Mouse (Mus musculus) forebrain, embryonic 12.5 days (tissue): Measurements from ENCODE around the gene Sorbs1. TPM values are rescaled to one million over a fixed set of nuclear protein-coding genes. Genes with fewer than 3 reads are reported as not detected.

Source experiments
- ATAC-seq: fragments of 200-750 bp; cut with Nextera tagmentation; 2 replicates; pipeline ENCODE4 v1.8.0; 2017; ENCODE audit warnings: moderate TSS enrichment; ENCODE audit not compliant: low FRiP score
- H3K27ac ChIP-seq: fragments of 300-500 bp; sonication (generic); 2 replicates; pipeline ENCODE4 v1.5.1; 2016; ENCODE audit warnings: mild to moderate bottlenecking
- H3K27me3 ChIP-seq: fragments of 300-500 bp; sonication (generic); 2 replicates; pipeline ENCODE4 v1.6.1; 2016; ENCODE audit warnings: mild to moderate bottlenecking
- H3K36me3 ChIP-seq: fragments of 300-500 bp; sonication (generic); replicated peaks from 2 replicates; pipeline ENCODE4 v1.6.1; 2016; ENCODE audit warnings: mild to moderate bottlenecking
- H3K4me1 ChIP-seq: fragments of 300-500 bp; sonication (generic); 2 replicates; pipeline ENCODE4 v1.6.1; 2016
- H3K4me2 ChIP-seq: fragments of 300-500 bp; sonication (generic); 2 replicates; pipeline ENCODE4 v1.6.1; 2016; ENCODE audit warnings: mild to moderate bottlenecking, moderate library complexity
- H3K4me3 ChIP-seq: fragments of 300-500 bp; sonication (generic); replicated peaks from 2 replicates; pipeline ENCODE4 v1.5.1; 2016; ENCODE audit warnings: mild to moderate bottlenecking
- H3K9ac ChIP-seq: fragments of 300-500 bp; sonication (generic); 2 replicates; pipeline ENCODE4 v1.6.1; 2016; ENCODE audit warnings: mild to moderate bottlenecking
- H3K9me3 ChIP-seq: fragments of 300-500 bp; sonication (generic); 2 replicates; pipeline ENCODE4 v1.6.1; 2016
- WGBS: fragments of 180-500 bp; shearing (Covaris S2); methylation state at CpG from one replicate; pipeline ENCODE4 v1.1.7; 2016; 5-methylcytosine and 5-hydroxymethylcytosine counted together
- polyA plus RNA-seq: library from polyadenylated mRNA; unstranded; fragments of >200 nt; fragmentation: Nextera tagmentation; extraction: Ambion mirVana; gene quantifications from 2 replicates; pipeline ENCODE4 v1.2.1, GENCODE M21; 2016

Gene Sorbs1
- polyA plus RNA-seq, 1 experiment from 2014 or later = 69.3 TPM

GRCm38 (mm10) chr19:40394555-40395320, 118.8 kb downstream of the Sorbs1 start:
- Histone ChIP-seq H3K27ac (no peak overlapping the region; the same call in 1 of the 2 replicates), H3K9me3 (no peaks in the 10 kb centered on the region), H3K27me3 (no peaks in the 10 kb centered on the region), H3K4me2 (no peak overlapping the region), H3K4me3 (no peak overlapping the region), H3K4me1 (0 out of 2 replicates have a peak, but pooled peaks cover 6% of the 10 kb centered on the region), H3K9ac (no peak overlapping the region), H3K36me3 (no peaks in the 10 kb centered on the region)
- no peak for ATAC-seq
- WGBS = 76% methylated on average over 10 of the region's 10 CpGs

GRCm38 (mm10) chr19:40392795-40393392, 120.7 kb downstream of the Sorbs1 start:
- Histone ChIP-seq H3K4me3 (no peak overlapping the region), H3K4me1 (0 out of 2 replicates have a peak, but pooled peaks cover 6% of the 10 kb centered on the region), H3K27ac (no peak overlapping the region), H3K9me3 (no peaks in the 10 kb centered on the region), H3K4me2 (no peak overlapping the region), H3K9ac (no peak overlapping the region), H3K36me3 (no peaks in the 10 kb centered on the region), H3K27me3 (no peaks in the 10 kb centered on the region)
- ATAC-seq = no peak
- WGBS = 90% methylated on average over 5 of the region's 5 CpGs

GRCm38 (mm10) chr19:40391469-40391868, 122.1 kb downstream of the Sorbs1 start:
- Histone ChIP-seq H3K27ac (no peak overlapping the region), H3K27me3 (no peaks in the 10 kb centered on the region), H3K4me1 (0 out of 2 replicates have a peak, but pooled peaks cover 6% of the 10 kb centered on the region), H3K4me2 (no peak overlapping the region), H3K4me3 (no peak overlapping the region), H3K9me3 (no peaks in the 10 kb centered on the region), H3K9ac (no peak overlapping the region), H3K36me3 (no peaks in the 10 kb centered on the region)
- WGBS = 27% methylated on average over 6 of the region's 6 CpGs
- ATAC-seq = peak; percentile 88

GRCm38 (mm10) chr19:40386916-40387315, 126.7 kb downstream of the Sorbs1 start:
- H3K27ac ChIP-seq = no peak overlapping the region
- ATAC-seq = no peak
- H3K27me3 ChIP-seq = no peaks in the 10 kb centered on the region
- H3K4me3 ChIP-seq = no peak overlapping the region
- H3K9me3 ChIP-seq = no peaks in the 10 kb centered on the region
- no peak overlapping the region for H3K4me2 ChIP-seq
- no peaks in the 10 kb centered on the region for H3K4me1 ChIP-seq
- no peak overlapping the region for H3K9ac ChIP-seq
- H3K36me3 ChIP-seq = no peaks in the 10 kb centered on the region
- 82% methylated on average over 3 of the region's 3 CpGs for WGBS

GRCm38 (mm10) chr19:40385334-40385733, 128.2 kb downstream of the Sorbs1 start:
- WGBS = 96% methylated on average over 3 of the region's 3 CpGs
- H3K9ac ChIP-seq = no peak overlapping the region
- H3K4me2 ChIP-seq = no peak overlapping the region
- no peak for ATAC-seq
- no peaks in the 10 kb centered on the region for H3K9me3 ChIP-seq
- no peaks in the 10 kb centered on the region for H3K27me3 ChIP-seq
- H3K4me1 ChIP-seq = no peaks in the 10 kb centered on the region
- no peak overlapping the region for H3K27ac ChIP-seq
- no peak overlapping the region for H3K4me3 ChIP-seq
- H3K36me3 ChIP-seq = no peaks in the 10 kb centered on the region

GRCm38 (mm10) chr19:40383931-40384330, 129.6 kb downstream of the Sorbs1 start:
- no peaks in the 10 kb centered on the region for H3K36me3 ChIP-seq
- no peaks in the 10 kb centered on the region for H3K4me1 ChIP-seq
- H3K9me3 ChIP-seq = no peaks in the 10 kb centered on the region
- H3K9ac ChIP-seq = no peak overlapping the region
- H3K27ac ChIP-seq = no peak overlapping the region
- no peak overlapping the region for H3K4me2 ChIP-seq
- no peak for ATAC-seq
- H3K4me3 ChIP-seq = no peak overlapping the region
- 41% methylated on average over 5 of the region's 5 CpGs for WGBS
- H3K27me3 ChIP-seq = no peaks in the 10 kb centered on the region

GRCm38 (mm10) chr19:40380656-40381055, 132.9 kb downstream of the Sorbs1 start:
- Histone ChIP-seq H3K4me3 (no peak overlapping the region), H3K9ac (no peak overlapping the region), H3K27me3 (no peaks in the 10 kb centered on the region), H3K4me2 (no peak overlapping the region), H3K36me3 (0 out of 2 replicates have a peak, but pooled peaks cover 5% of the 10 kb centered on the region), H3K9me3 (no peaks in the 10 kb centered on the region), H3K27ac (no peak overlapping the region), H3K4me1 (no peaks in the 10 kb centered on the region)
- WGBS = 85% methylated on average over 3 of the region's 3 CpGs
- no peak for ATAC-seq

- 77% methylated on average over 6 of the region's 6 CpGs for WGBS
- H3K27me3 ChIP-seq = no peaks in the 10 kb centered on the region
These were observed 133.6 kb downstream of the Sorbs1 start for GRCm38 (mm10) chr19:40380005-40380404.

GRCm38 (mm10) chr19:40379081-40379480, 134.5 kb downstream of the Sorbs1 start:
- no peaks in the 10 kb centered on the region for H3K9me3 ChIP-seq

More at GRCm38 (mm10) chr19:40380005-40380404, 133.6 kb downstream of the Sorbs1 start:
- 0 out of 2 replicates have a peak, but pooled peaks cover 5% of the 10 kb centered on the region for H3K36me3 ChIP-seq
- no peak overlapping the region for H3K4me3 ChIP-seq
- no peak overlapping the region for H3K27ac ChIP-seq
- ATAC-seq = no peak
- no peaks in the 10 kb centered on the region for H3K4me1 ChIP-seq
- no peak overlapping the region for H3K9ac ChIP-seq
- H3K9me3 ChIP-seq = no peaks in the 10 kb centered on the region
- no peak overlapping the region for H3K4me2 ChIP-seq

GRCm38 (mm10) chr19:40377632-40378031, 135.9 kb downstream of the Sorbs1 start:
- Histone ChIP-seq H3K9me3 (no peaks in the 10 kb centered on the region), H3K27me3 (no peaks in the 10 kb centered on the region)
- no peak for ATAC-seq

More at GRCm38 (mm10) chr19:40379081-40379480, 134.5 kb downstream of the Sorbs1 start:
- 91% methylated on average over 4 of the region's 4 CpGs for WGBS
- H3K4me3 ChIP-seq = no peak overlapping the region
- H3K4me2 ChIP-seq = no peak overlapping the region
- no peak for ATAC-seq
- no peak overlapping the region for H3K27ac ChIP-seq
- no peaks in the 10 kb centered on the region for H3K4me1 ChIP-seq
- 0 out of 2 replicates have a peak, but pooled peaks cover 5% of the 10 kb centered on the region for H3K36me3 ChIP-seq
- H3K27me3 ChIP-seq = no peaks in the 10 kb centered on the region
- no peak overlapping the region for H3K9ac ChIP-seq

GRCm38 (mm10) chr19:40376566-40377281, 136.9 kb downstream of the Sorbs1 start:
- Histone ChIP-seq H3K4me1 (peaks cover 7% of the 10 kb centered on the region), H3K27ac (no peak overlapping the region), H3K4me3 (no peak overlapping the region), H3K9ac (no peak overlapping the region), H3K27me3 (no peaks in the 10 kb centered on the region), H3K9me3 (no peaks in the 10 kb centered on the region), H3K36me3 (0 out of 2 replicates have a peak, but pooled peaks cover 5% of the 10 kb centered on the region), H3K4me2 (no peak overlapping the region)
- WGBS = 79% methylated on average over 21 of the region's 21 CpGs
- ATAC-seq = no peak

More at GRCm38 (mm10) chr19:40377632-40378031, 135.9 kb downstream of the Sorbs1 start:
- Histone ChIP-seq H3K27ac (no peak overlapping the region), H3K9ac (no peak overlapping the region), H3K36me3 (0 out of 2 replicates have a peak, but pooled peaks cover 5% of the 10 kb centered on the region), H3K4me2 (no peak overlapping the region), H3K4me1 (no peaks in the 10 kb centered on the region), H3K4me3 (no peak overlapping the region)
- WGBS = 84% methylated on average over 14 of the region's 14 CpGs

GRCm38 (mm10) chr19:40374720-40375119, 138.9 kb downstream of the Sorbs1 start:
- no peaks in the 10 kb centered on the region for H3K27me3 ChIP-seq
- peaks cover 7% of the 10 kb centered on the region for H3K4me1 ChIP-seq
- no peak overlapping the region for H3K4me3 ChIP-seq
- no peaks in the 10 kb centered on the region for H3K9me3 ChIP-seq
- WGBS = 91% methylated on average over 2 of the region's 2 CpGs
- H3K4me2 ChIP-seq = no peak overlapping the region
- 0 out of 2 replicates have a peak, but pooled peaks cover 5% of the 10 kb centered on the region for H3K36me3 ChIP-seq
- no peak overlapping the region for H3K27ac ChIP-seq
- no peak for ATAC-seq
- no peak overlapping the region for H3K9ac ChIP-seq
